Mouse (Mus musculus): ENCODE measurements at regions not wholly inside any gene's neighbourhood (a gene's known extent, or its start where the extent isn't known, plus 50 kb on each side); places are given as distances from the start of the nearest gene placed in this dataset.

- TF ChIP-seq POLR2A (IDR thresholded peaks at IDR 0.05; ENCODE audit: control insufficient read depth, low read depth, low read length) (no peak), CTCF (IDR thresholded peaks at IDR 0.05; ENCODE audit: control insufficient read depth, insufficient read depth, insufficient replicate concordance, low read depth, low read length) (no peak)
Measured at GRCm38 (mm10) chr4:62808553-62808950, 156.8 kb upstream of the Zfp618 start.

Measured in testis, adult 2 months (tissue).